Mouse (Mus musculus): ENCODE measurements around the gene Phf23. TPM values are rescaled to one million over a fixed set of nuclear protein-coding genes. Genes with fewer than 3 reads are reported as not detected.
"Not testable (repeated sequence)": the region's sequence is repeated elsewhere in the genome, so short reads cannot be mapped to it uniquely, and the experiment has no call there.

Gene Phf23
- total RNA-seq, 2 experiments from 2014 or later: 8.5 to 11.0 TPM

- ATAC-seq (replicated peaks; ENCODE audit: low FRiP score, poor library complexity, severe bottlenecking): peak; percentile 29
Observed at GRCm38 (mm10) chr11:69997070-69997509, 1.5 kb downstream of the Phf23 start.

GRCm38 (mm10) chr11:69998567-69999491 lies 3.3 kb downstream of the Phf23 start:
- no peak for ATAC-seq (replicated peaks; ENCODE audit: low FRiP score, poor library complexity, severe bottlenecking)

- no peak for ATAC-seq (replicated peaks; ENCODE audit: low FRiP score, poor library complexity, severe bottlenecking)
Observed at GRCm38 (mm10) chr11:69999666-70000065, 4.1 kb downstream of the Phf23 start.

- peak; percentile 65 for ATAC-seq (replicated peaks; ENCODE audit: low FRiP score, poor library complexity, severe bottlenecking)
Observed at GRCm38 (mm10) chr11:70000396-70000898, 4.9 kb downstream of the Phf23 start, which contains the start of gene Dvl2. Gene Dvl2 (plus strand): TSS chr11:70000595.

- no peak for ATAC-seq (replicated peaks; ENCODE audit: low FRiP score, poor library complexity, severe bottlenecking)
Observed at GRCm38 (mm10) chr11:70001159-70001558, 5.6 kb downstream of the Phf23 start.

GRCm38 (mm10) chr11:70001865-70002264 lies 6.3 kb downstream of the Phf23 start:
- ATAC-seq (replicated peaks; ENCODE audit: low FRiP score, poor library complexity, severe bottlenecking): no peak

GRCm38 (mm10) chr11:70002471-70002870 lies 6.9 kb downstream of the Phf23 start:
- ATAC-seq (replicated peaks; ENCODE audit: low FRiP score, poor library complexity, severe bottlenecking): no peak

GRCm38 (mm10) chr11:70005521-70005920 lies 9.9 kb downstream of the Phf23 start:
- ATAC-seq (replicated peaks; ENCODE audit: low FRiP score, poor library complexity, severe bottlenecking): peak; percentile 29

GRCm38 (mm10) chr11:70010033-70010432 lies 14.5 kb downstream of the Phf23 start:
- ATAC-seq (replicated peaks; ENCODE audit: low FRiP score, poor library complexity, severe bottlenecking): no peak

GRCm38 (mm10) chr11:70010548-70010947 lies 15.0 kb downstream of the Phf23 start:
- ATAC-seq (replicated peaks; ENCODE audit: low FRiP score, poor library complexity, severe bottlenecking): no peak

GRCm38 (mm10) chr11:70010961-70011360 lies 15.4 kb downstream of the Phf23 start:
- ATAC-seq (replicated peaks; ENCODE audit: low FRiP score, poor library complexity, severe bottlenecking): no peak

- ATAC-seq (replicated peaks; ENCODE audit: low FRiP score, poor library complexity, severe bottlenecking): no peak
Observed at GRCm38 (mm10) chr11:70012931-70013330, 17.4 kb downstream of the Phf23 start.

GRCm38 (mm10) chr11:70013408-70013807 lies 17.8 kb downstream of the Phf23 start:
- no peak for ATAC-seq (replicated peaks; ENCODE audit: low FRiP score, poor library complexity, severe bottlenecking)

GRCm38 (mm10) chr11:70014051-70014450 lies 18.5 kb downstream of the Phf23 start:
- ATAC-seq (replicated peaks; ENCODE audit: low FRiP score, poor library complexity, severe bottlenecking): no peak

- ATAC-seq (replicated peaks; ENCODE audit: low FRiP score, poor library complexity, severe bottlenecking): peak; percentile 95
Observed at GRCm38 (mm10) chr11:70014880-70015558, 19.4 kb downstream of the Phf23 start, which contains the start of gene Acadvl. Gene Acadvl (minus strand): TSS chr11:70015411.

- no peak for ATAC-seq (replicated peaks; ENCODE audit: low FRiP score, poor library complexity, severe bottlenecking)
Observed at GRCm38 (mm10) chr11:70015677-70016076, 20.1 kb downstream of the Phf23 start.

GRCm38 (mm10) chr11:70016177-70016576 lies 20.6 kb downstream of the Phf23 start:
- not testable (repeated sequence) for ATAC-seq (replicated peaks; ENCODE audit: low FRiP score, poor library complexity, severe bottlenecking)

GRCm38 (mm10) chr11:70016669-70017068 lies 21.1 kb downstream of the Phf23 start, which contains the start of gene Dlg4:
Gene Dlg4 (plus strand): TSS chr11:70016942.
- no peak for ATAC-seq (replicated peaks; ENCODE audit: low FRiP score, poor library complexity, severe bottlenecking)

GRCm38 (mm10) chr11:70017199-70017767 lies 21.7 kb downstream of the Phf23 start:
- ATAC-seq (replicated peaks; ENCODE audit: low FRiP score, poor library complexity, severe bottlenecking): no peak

Measured in erythroblast, adult 5-6 weeks (primary cell).